Mouse (Mus musculus) thymus, adult 2 months (tissue): Measurements from ENCODE around the gene Atp10a. TPM values are rescaled to one million over a fixed set of nuclear protein-coding genes. Genes with fewer than 3 reads are reported as not detected.
A peak's percentile ranks its signal among the peaks of the same experiment; 100 is the strongest.

Experiments used
- DNase-seq: peaks from one replicate; pipeline ENCODE4 v3.0.0; 2021
- H3K27ac ChIP-seq: fragments of 200-500 bp; 2 replicates; pipeline ENCODE4 v1.5.1; 2012; ENCODE audit warnings: low read length, control low read depth; ENCODE audit not compliant: control insufficient read depth, insufficient read depth
- H3K27me3 ChIP-seq: fragments of 200-500 bp; 2 replicates; pipeline ENCODE4 v1.6.1; 2012; ENCODE audit warnings: mild to moderate bottlenecking, low read length, moderate library complexity, mixed read lengths; ENCODE audit not compliant: control insufficient read depth, insufficient read depth
- H3K36me3 ChIP-seq: fragments of 200-500 bp; 2 replicates; pipeline ENCODE4 v1.6.1; 2012; ENCODE audit warnings: mild to moderate bottlenecking, low read length, moderate library complexity; ENCODE audit not compliant: control insufficient read depth, insufficient read depth
- H3K4me1 ChIP-seq: fragments of 200-500 bp; replicated peaks from 2 replicates; pipeline ENCODE4 v1.6.1; 2012; ENCODE audit warnings: low read length; ENCODE audit not compliant: control insufficient read depth, insufficient read depth
- H3K4me3 ChIP-seq: fragments of 200-500 bp; 2 replicates; pipeline ENCODE4 v1.5.1; 2012; ENCODE audit warnings: mild to moderate bottlenecking, low read length, control low read depth, moderate library complexity; ENCODE audit not compliant: control insufficient read depth, insufficient read depth
- CTCF ChIP-seq: fragments of 200-500 bp; IDR thresholded peaks from 2 replicates; pipeline ENCODE4 v1.5.1; 2012; ENCODE audit warnings: mild to moderate bottlenecking, control low read depth, low read length, moderate library complexity, borderline replicate concordance; ENCODE audit not compliant: control insufficient read depth, poor library complexity, insufficient read depth; ENCODE audit errors: extremely low read depth
- POLR2A ChIP-seq: fragments of 200-500 bp; IDR thresholded peaks from 2 replicates; pipeline ENCODE4 v1.6.1; 2012; ENCODE audit warnings: mild to moderate bottlenecking, low read length, control low read depth, moderate library complexity; ENCODE audit not compliant: control insufficient read depth, poor library complexity, insufficient read depth; ENCODE audit errors: extremely low read depth
- WGBS: fragments of 180-500 bp; shearing (Covaris S2); methylation state at CpG from one replicate; pipeline ENCODE4 v1.1.7; 2018; 5-methylcytosine and 5-hydroxymethylcytosine counted together
- polyA plus RNA-seq: library from polyadenylated mRNA; depleted of rRNA; stranded (reverse); fragments of >200 nt; gene quantifications from 2 replicates; pipeline ENCODE4 v1.2.3, GENCODE M21; 2012

Gene Atp10a
- polyA plus RNA-seq, 1 experiment = 54.8 TPM

DNA sequence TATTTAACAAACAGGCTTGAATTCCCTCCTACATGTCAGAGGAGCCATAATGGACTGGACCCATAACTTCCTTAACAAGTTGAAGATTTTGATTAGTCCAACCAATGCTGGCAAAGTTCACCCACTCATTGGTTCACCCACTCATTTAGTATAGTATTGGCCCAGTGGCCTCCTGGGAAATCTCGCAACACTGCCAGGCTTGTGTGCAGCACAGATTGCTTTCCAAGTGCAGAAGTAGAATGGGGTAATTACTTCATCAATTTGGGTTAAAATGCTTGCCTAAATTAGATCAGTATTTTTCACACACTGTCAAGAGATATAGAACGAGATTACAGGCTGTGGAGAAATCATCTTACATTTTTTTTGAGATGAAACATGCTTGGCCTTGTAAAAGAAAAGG, 112.3 kb downstream of the Atp10a start:
- WGBS = 93% methylated on average over 2 of the region's 2 CpGs
- no peak for DNase-seq
- peaks cover 18% of the 10 kb centered on the region for H3K4me1 ChIP-seq
- no peak for TF ChIP-seq POLR2A
- no peak for TF ChIP-seq CTCF
- H3K36me3 ChIP-seq = no peaks in the 10 kb centered on the region
- no peaks in the 10 kb centered on the region for H3K27me3 ChIP-seq
- H3K27ac ChIP-seq = no peak overlapping the region
- H3K4me3 ChIP-seq = no peak overlapping the region

DNA sequence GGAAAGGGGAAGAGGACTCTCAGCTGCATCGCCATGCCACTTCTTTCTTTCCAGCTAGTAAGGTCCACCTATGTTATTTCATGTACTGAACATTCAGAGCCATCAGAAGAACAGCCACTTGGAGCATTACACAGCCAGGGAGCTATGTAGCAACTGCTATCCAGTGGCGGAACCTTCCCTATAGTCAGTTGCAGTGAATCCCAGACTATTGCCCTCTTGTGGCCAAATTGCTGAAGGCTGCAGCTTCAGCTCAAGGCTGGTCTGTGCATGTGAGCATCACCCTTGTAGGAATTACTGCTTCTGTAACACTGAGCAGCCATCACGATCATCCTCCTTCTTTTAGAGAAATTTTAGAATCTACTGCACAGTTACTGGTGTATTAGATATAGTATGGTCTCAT, 114.3 kb downstream of the Atp10a start:
- peaks cover 16% of the 10 kb centered on the region for H3K4me1 ChIP-seq
- H3K27ac ChIP-seq = no peak overlapping the region
- H3K4me3 ChIP-seq = no peak overlapping the region
- 85% methylated on average over 3 of the region's 3 CpGs for WGBS
- no peaks in the 10 kb centered on the region for H3K27me3 ChIP-seq
- DNase-seq = peak; percentile 56
- TF ChIP-seq CTCF (no peak), POLR2A (no peak)
- H3K36me3 ChIP-seq = peaks cover 14% of the 10 kb centered on the region; the same call in 1 of the 2 replicates

DNA sequence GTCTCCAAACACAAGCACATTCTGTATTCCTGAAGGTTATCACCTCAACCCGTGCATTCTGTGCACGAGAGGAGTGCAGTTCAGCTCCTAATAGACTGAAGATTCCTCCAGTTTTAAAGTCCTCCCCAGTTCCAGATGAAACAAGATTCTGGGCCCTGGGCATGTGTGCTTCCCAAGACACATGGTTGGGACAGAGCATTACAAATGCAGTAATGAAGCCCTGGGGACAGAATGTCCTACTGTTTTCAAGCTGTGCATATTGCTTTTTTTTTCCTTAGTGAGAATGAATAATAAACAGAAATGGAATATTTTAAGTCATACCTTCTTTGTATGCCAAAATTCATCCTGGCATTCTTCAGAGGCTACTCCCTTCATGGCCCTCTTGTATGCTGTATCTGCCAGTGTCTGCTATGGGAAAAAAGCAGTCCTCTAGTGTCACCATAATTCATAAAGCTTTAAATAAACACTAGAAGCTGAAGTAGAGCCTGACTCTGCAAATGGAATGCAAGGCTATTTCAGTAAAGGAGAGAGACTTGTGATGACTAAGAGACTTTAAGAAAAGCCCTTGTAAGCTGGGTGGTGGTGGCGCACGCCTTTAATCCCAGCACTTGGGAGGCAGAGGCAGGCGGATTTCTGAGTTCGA, 116.2 kb downstream of the Atp10a start:
- Histone ChIP-seq H3K36me3 (peaks cover 18% of the 10 kb centered on the region; the same call in 1 of the 2 replicates), H3K27me3 (no peaks in the 10 kb centered on the region), H3K4me3 (no peak overlapping the region), H3K4me1 (peaks cover 8% of the 10 kb centered on the region), H3K27ac (no peak overlapping the region)
- WGBS = 97% methylated on average over 6 of the region's 6 CpGs
- TF ChIP-seq CTCF (no peak), POLR2A (no peak)
- DNase-seq = no peak

GRCm38 (mm10) chr7:58779146-58779545, 123.2 kb downstream of the Atp10a start:
- H3K36me3 ChIP-seq = peaks cover 15% of the 10 kb centered on the region; the same call in 1 of the 2 replicates
- H3K4me3 ChIP-seq = no peak overlapping the region
- DNase-seq = no peak
- no peaks in the 10 kb centered on the region; the same call in 1 of the 2 replicates for H3K4me1 ChIP-seq
- no peak for TF ChIP-seq POLR2A
- no peak for TF ChIP-seq CTCF
- no peaks in the 10 kb centered on the region for H3K27me3 ChIP-seq
- no peak overlapping the region for H3K27ac ChIP-seq

GRCm38 (mm10) chr7:58786986-58787385, 131.0 kb downstream of the Atp10a start:
- H3K4me1 ChIP-seq = no peaks in the 10 kb centered on the region
- TF ChIP-seq CTCF (no peak), POLR2A (no peak)
- no peaks in the 10 kb centered on the region for H3K27me3 ChIP-seq
- no peak overlapping the region for H3K27ac ChIP-seq
- no peak overlapping the region for H3K4me3 ChIP-seq
- peaks cover 62% of the 10 kb centered on the region for H3K36me3 ChIP-seq
- WGBS = 97% methylated on average over 4 of the region's 4 CpGs
- no peak for DNase-seq

DNA sequence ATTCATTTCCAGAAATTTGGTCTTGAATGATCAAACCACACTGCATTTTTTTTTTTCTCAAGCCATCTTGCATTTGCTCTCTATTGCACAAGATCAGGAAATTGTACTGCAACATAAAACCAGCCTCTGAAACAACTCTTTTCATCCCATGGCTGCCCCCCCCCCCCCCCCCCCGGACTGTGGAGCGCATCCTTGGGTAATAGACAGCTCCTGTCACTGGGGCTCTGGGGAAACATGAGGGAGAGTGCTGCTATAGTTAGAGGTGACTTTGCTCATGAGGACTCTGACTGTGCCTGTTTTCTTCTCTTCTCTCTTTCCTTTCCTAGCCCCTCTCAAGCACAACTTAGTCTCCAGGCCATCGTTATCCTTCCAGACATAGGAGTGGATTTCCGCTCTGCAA, 131.6 kb downstream of the Atp10a start:
- Histone ChIP-seq H3K36me3 (peaks cover 66% of the 10 kb centered on the region), H3K4me1 (no peaks in the 10 kb centered on the region), H3K4me3 (no peak overlapping the region), H3K27ac (no peak overlapping the region), H3K27me3 (no peaks in the 10 kb centered on the region)
- no peak for DNase-seq
- 87% methylated on average over 4 of the region's 4 CpGs for WGBS
- TF ChIP-seq CTCF = no peak
- TF ChIP-seq POLR2A = no peak

DNA sequence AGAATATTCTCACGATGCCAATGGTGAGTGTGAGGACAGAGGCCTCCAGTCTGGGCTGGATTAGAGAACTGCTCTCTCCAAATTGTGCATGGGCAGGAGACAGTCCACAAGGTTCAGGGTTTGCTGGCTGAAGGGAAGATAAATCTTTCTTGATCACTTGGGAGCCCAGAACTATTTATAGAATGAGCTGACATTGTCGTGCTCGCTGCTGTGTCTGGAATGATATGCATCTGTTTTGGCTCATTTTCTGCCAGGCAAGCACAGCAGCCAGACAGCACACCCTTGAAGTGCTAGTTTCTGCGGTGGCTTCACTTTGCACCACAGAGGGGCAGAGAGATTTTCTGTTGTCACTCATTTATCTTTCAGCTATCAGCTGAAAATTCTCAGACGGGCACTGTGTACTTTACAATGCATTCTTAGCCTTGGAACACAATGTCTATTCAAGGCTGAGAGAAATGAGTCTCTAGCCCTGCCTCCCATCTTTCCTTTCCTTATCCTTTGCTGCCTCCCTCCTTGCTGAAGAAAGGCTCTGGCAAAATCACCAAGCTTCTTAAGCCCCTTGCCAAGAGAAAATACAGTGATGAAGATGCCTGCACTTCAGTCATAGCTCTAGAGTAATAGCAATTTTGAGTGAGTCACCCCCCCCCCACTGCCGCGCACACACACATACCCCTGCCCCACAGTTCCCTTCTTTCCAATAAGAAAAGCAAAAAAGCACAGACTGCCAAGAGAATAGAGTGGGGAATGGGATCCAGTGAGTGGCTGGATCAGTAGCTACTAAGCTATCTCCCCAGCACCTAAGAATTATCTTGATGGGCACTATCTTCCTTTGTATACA, 132.7 kb downstream of the Atp10a start:
- DNase-seq = no peak
- TF ChIP-seq CTCF (no peak), POLR2A (no peak)
- H3K27ac ChIP-seq = no peak overlapping the region
- H3K27me3 ChIP-seq = no peaks in the 10 kb centered on the region
- WGBS = 92% methylated on average over 7 of the region's 7 CpGs
- no peaks in the 10 kb centered on the region for H3K4me1 ChIP-seq
- H3K36me3 ChIP-seq = peaks cover 72% of the 10 kb centered on the region
- H3K4me3 ChIP-seq = no peak overlapping the region
